Mouse (Mus musculus) spleen, postnatal 10 days (tissue): ENCODE measurements around the gene Ctns.
A peak's percentile ranks its signal among the peaks of the same experiment; 100 is the strongest.

Experiments
- DNase-seq, 2 experiments: peaks; one replicate each; pipeline ENCODE4 v3.0.0; 2021 to 2022; ENCODE audit warnings: low spot score in 2 of 2

The Ctns gene

GRCm38 (mm10) chr11:73194444-73194843 lies 4.4 kb downstream of the Ctns start:
- DNase-seq = no peak

- DNase-seq = no peak
Observed at GRCm38 (mm10) chr11:73193047-73193446, 5.8 kb downstream of the Ctns start.

- no peak for DNase-seq
Observed at GRCm38 (mm10) chr11:73187231-73187630, 11.6 kb downstream of the Ctns start.

GRCm38 (mm10) chr11:73185872-73186615 lies 12.8 kb downstream of the Ctns start:
- no peak for DNase-seq

- no peak for DNase-seq
Observed at GRCm38 (mm10) chr11:73177895-73178294, 20.9 kb downstream of the Ctns start.

- DNase-seq = peak in 1 of 2 experiments; percentile 62
Observed at GRCm38 (mm10) chr11:73177509-73177875, 21.4 kb downstream of the Ctns start.

GRCm38 (mm10) chr11:73176608-73177508 lies 22.0 kb downstream of the Ctns start, which contains the start of the genes Emc6 and Tax1bp3:
TSS of gene Emc6 (minus strand) at chr11:73177037.
TSS of gene Tax1bp3 (plus strand) at chr11:73177083.
- DNase-seq = peak; percentile 93 to 97

- DNase-seq = no peak
Observed at GRCm38 (mm10) chr11:73176186-73176585, 22.7 kb downstream of the Ctns start.

- DNase-seq = no peak
Observed at GRCm38 (mm10) chr11:73175612-73176011, 23.2 kb downstream of the Ctns start.

- no peak for DNase-seq
Observed at GRCm38 (mm10) chr11:73172186-73172585, 26.7 kb downstream of the Ctns start.

- DNase-seq = peak; percentile 28 to 76
Observed at GRCm38 (mm10) chr11:73169231-73169630, 29.6 kb downstream of the Ctns start.

GRCm38 (mm10) chr11:73168576-73168975 lies 30.3 kb downstream of the Ctns start:
- DNase-seq = no peak

GRCm38 (mm10) chr11:73168071-73168470 lies 30.8 kb downstream of the Ctns start:
- no peak for DNase-seq

GRCm38 (mm10) chr11:73162284-73162683 lies 36.6 kb downstream of the Ctns start:
- DNase-seq = no peak

GRCm38 (mm10) chr11:73161616-73162015 lies 37.2 kb downstream of the Ctns start:
- no peak for DNase-seq

- no peak for DNase-seq
Observed at GRCm38 (mm10) chr11:73160811-73161200, 38.0 kb downstream of the Ctns start.

- no peak for DNase-seq
Observed at GRCm38 (mm10) chr11:73159957-73160810, 38.7 kb downstream of the Ctns start, which contains the start of gene P2rx5. TSS of gene P2rx5 (plus strand) at chr11:73160421.

- no peak for DNase-seq
Observed at GRCm38 (mm10) chr11:73155071-73155470, 43.8 kb downstream of the Ctns start.

- no peak for DNase-seq
Observed at GRCm38 (mm10) chr11:73148209-73148608, 50.6 kb downstream of the Ctns start.

- DNase-seq = no peak
Observed at GRCm38 (mm10) chr11:73146975-73147365, 51.9 kb downstream of the Ctns start.
